Mouse (Mus musculus) right cerebral cortex, postnatal 36 days (tissue): Measurements from ENCODE around the gene Gm17359.
A peak's percentile ranks its signal among the peaks of the same experiment; 100 is the strongest.
"Not testable (repeated sequence)": the region's sequence is repeated elsewhere in the genome, so short reads cannot be mapped to it uniquely, and the experiment has no call there.

Experiments
- DNase-seq, 2 experiments: peaks; one replicate each; pipeline ENCODE4 v3.0.0; 2022; ENCODE audit warnings: low spot score in 2 of 2, mixed read lengths in 1 of 2

Gm17359 gene

GRCm38 (mm10) chr3:79415081-79415480 is 78.6 kb downstream of the Gm17359 start:
- DNase-seq: no peak

- no peak for DNase-seq
Measured at GRCm38 (mm10) chr3:79415929-79416328, 79.5 kb downstream of the Gm17359 start.

DNA sequence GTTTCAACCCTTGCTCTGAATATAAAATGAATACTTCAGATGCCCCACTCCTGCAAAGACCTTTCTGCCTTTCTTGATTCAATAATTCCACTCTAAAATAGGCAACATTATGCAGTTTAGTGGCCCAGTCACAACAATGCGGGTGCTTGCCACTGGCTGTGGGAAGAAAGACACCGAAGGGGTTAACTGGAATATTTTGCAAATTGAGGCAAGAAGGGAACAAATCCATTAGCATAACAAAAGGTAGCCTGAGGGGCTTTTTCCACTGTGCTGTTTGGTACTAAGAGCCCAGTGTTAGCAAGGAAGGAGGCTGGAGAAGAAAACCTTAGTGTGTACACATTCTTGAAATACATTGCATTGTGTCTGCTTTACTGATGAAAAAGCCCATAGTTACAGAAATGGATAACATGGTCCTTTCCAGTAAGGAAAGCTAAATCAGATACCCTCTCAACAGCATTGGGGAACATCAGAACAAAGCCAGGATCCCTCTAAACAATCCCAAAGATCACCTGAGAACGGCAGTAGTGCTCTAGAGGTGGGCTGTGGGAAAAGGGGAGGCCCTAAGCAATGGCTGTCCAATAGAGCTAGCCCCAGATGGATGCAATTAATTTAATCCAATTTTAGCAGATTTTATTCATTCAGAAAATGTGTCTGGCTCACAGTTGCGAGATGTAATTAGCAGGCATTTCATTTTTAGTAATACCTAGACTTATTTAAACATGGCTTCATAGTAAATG is 80.7 kb downstream of the Gm17359 start:
- DNase-seq: no peak

DNA sequence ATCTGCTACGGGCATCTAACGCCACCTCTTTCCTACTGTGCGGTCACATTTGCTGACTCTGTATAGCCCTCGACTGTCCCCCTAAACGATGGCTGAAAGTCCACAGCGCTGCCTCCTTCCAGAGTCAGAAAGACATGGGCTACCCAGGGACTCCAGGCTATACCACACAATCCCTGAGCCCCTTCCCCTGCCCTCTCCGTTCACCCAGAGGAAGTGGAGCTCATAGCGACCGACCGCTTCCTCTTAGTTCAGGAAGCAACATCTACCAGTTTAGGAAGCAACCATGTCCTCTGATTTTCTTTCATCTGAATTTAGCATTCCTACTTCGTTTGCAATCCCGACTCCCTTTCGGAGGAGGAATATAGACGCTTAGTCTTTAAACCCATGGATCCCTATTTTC is 82.5 kb downstream of the Gm17359 start:
- DNase-seq: no peak

DNA sequence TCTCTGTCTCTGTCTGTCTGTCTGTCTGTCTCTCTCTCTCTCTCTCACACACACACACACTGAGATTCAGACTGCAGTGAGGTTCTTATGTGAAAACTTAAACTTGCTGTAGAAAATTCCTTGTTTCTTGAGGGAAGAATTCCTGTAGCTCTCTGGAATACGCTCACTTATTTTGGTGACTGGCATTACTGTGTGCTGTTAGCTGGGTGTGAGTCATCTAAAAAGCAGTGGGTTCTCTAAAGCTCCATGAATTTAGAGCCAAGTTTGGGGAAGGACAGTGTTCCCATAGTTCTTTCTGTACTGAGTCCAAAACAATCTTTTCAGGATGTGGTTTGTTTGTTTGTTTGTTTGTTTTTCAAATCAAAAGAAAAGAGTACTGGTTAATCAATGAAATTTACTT is 89.0 kb downstream of the Gm17359 start:
- DNase-seq: no peak

DNA sequence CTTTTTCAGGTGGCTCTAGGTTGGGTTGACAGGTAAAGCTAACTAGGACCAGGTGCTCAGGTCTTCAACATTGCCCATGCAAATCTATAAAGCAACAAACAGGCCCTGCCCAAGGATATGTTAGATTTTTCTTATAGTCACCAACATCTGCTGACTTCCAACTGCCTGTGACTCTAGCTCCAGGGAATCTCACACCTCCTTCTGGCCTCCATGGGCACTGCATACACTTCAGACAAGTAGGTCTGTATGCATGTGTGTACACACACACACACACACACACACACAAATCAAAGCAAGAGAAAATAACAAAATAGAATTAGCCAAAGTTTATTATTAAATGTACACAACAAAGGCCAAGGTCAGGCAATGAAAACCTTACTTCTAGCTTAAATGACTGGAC is 97.1 kb downstream of the Gm17359 start:
- no peak for DNase-seq

DNA sequence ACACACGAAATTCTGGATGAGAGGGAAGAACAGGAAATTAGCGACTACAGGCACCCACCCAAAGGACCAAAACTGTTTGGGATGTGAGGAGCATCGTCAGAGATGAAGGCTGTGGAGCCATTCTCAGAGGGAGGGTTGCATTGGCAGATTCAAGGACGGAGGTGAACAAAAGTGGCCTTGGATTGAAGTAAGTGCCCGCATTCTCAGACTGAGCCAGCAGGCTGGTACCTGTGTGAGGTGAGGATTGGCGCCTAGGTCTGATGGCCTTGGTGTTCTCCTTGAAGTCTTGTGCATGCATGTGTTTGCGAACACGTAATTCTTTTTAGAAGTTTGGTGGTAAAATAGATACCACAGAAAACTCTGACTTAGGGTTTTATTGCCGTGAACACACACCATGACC is 98.0 kb downstream of the Gm17359 start:
- no peak for DNase-seq

- no peak for DNase-seq
Measured at GRCm38 (mm10) chr3:79434985-79435384, 98.5 kb downstream of the Gm17359 start.

DNA sequence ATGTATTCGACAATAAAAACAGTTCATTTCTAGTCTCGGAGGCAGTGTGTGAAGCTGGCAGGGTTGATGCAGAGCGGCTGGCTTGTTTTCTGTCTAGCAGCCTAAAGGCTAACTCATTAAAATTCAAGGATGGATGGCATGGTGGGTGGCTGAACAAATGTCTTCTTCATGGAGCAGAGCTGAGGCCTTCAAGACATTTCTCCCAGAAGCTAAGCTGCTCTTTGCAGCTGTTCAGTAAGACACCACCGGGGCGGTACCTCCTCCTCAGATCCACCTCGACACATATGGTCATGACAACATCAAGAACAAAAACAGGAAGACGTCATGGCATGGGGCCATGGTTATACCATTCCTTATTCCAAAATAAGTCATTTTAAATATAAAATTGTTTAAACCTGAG is 99.7 kb downstream of the Gm17359 start:
- peak; percentile 83 to 90 for DNase-seq

DNA sequence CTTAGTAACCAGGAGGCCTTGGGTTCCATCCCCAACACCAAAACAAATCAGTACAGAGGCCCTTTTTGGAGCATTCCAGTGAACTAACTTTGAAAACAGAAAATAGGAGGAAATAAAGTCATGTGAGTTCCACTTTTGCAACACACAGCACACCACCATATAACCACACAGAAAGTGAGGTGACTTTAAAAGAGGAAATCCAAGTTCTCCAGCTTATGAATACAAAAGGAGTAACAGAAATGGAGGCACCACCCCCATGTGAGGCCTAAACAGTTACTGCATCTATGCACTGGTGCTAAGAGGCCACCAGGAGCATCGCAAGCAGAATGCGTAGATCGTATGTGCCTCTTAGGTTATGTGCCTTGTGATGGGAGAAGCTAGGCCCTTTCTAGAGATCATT is 101.8 kb downstream of the Gm17359 start:
- no peak for DNase-seq

DNA sequence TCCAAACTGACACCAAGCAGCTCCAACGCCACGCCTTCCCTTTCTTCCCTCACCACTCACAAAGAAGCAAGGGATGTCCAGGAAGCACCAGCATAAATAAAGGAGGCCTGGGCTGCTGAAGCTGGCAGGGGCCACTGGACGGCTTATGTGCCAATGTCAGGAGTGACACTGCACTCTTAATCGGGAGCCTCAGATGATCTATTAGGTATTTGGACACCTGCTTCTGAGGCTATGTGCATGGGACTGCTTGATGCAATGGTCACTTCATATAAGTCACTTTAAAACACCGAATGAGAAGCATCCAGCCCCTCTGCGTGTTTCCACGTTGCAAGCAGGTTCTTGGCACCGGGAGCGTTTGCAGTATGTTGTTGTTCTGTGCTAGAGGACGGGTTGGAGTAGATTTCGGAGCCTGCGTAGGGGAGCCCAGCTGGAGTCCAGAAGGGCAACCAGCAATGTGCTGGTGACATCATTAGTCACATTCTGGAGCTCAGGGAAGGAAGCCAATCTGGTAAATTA is 104.6 kb downstream of the Gm17359 start:
- DNase-seq: peak in 1 of 2 experiments; percentile 27

- no peak for DNase-seq
Measured at GRCm38 (mm10) chr3:79443850-79444249, 107.4 kb downstream of the Gm17359 start.

DNA sequence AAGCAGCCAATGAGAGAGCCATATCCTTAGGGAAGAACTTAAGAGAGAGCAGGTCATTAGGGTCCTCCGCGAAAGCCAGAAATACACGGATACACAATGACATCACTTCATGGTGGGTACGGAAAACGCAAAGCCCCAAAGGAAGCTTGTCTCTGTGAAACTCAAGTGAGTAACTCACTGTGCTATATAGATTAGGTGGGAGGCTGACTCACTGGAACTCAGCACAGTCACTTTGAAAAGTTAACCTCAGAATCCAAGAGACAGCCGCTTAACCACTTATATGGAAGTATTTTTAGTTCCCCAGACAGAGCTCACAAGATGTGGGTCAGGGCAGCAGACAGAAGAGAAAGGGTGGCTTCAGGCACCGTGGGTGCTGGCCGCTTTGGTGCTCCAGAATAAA is 108.6 kb downstream of the Gm17359 start:
- no peak for DNase-seq

DNA sequence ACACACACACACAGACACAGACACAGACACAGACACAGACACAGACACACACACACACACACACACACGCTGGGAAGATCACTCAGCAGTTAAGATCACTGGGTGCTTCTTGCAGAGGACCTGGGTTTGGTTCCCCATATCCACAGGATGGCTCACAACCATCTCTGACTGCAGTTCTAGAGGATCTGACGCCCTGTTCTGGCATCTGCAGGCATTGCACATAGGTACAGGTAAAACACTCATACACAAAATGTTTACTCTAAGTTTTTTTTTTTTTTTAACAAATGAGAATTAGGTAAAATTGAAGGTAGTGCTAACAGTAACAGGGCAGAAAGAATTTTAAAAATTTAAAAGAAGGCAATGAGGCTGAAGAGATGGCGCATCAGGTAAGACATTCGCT is 109.7 kb downstream of the Gm17359 start:
- DNase-seq: no peak

- DNase-seq: not testable (repeated sequence)
Measured at GRCm38 (mm10) chr3:79446648-79447047, 110.2 kb downstream of the Gm17359 start.

DNA sequence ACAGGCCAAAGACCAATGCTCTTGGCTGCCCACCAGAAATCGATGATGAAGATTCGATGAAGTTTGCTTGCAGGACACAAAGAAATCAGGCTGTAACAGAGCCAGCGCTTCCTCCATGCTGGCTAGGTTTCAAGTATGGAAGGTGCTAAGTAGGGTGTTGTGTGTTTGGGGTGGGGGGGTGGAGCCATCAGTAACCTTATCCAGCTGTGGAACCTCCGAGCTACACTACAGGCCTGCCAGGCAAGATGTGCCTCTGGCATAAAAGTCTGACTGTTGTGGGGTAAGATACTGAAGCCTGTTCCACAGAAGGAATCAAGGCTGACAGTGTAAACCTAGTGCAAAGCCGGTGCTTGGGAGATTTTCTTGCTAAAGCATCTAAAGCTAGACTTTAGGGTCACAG is 112.0 kb downstream of the Gm17359 start:
- no peak for DNase-seq

DNA sequence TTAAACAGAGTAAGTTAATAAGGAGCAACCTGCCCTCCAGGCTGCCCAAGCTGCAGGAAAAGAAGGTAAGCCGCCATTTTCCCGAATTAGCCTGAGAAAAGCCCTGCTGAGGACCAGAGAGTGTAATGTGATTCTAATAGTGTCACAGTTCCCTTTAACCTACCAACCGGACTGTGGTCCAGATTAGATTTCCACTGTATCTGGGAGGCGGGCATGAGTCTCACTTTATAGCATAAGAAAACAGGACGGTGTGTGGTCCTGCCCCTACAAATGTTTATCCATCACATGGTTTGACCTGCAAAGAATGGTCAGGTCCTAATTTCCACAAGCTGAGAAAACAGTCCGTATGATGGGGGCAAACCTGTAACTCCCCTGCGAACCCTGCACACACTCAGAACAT is 112.9 kb downstream of the Gm17359 start:
- no peak for DNase-seq

DNA sequence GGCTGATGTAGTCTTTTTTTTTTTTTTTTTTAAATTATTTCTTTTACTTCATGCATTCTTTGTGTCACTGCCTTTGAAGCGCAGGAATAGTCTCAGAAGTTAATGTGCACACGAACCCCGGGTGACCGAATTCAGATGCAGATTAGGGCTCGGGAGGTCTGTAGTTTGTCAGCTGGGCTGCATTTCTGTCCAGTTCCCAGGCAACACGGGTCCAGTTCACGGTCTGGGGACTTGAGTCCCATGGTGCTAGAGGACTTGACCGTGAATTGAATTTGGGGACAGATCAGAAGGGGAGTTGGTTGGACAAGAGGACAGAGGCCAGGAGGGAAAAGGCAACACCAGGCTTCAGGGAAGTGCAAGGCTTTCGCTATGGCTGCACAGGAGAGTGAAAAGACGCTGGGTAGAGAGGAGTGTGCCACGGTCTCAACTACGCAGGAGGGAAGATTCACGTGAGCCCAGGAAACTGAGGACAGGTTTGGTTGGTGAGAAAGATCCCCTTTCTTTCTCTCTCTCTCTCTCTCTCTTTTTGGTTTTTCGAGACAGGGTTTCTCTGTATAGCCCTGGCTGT is 116.3 kb downstream of the Gm17359 start:
- DNase-seq: no peak

DNA sequence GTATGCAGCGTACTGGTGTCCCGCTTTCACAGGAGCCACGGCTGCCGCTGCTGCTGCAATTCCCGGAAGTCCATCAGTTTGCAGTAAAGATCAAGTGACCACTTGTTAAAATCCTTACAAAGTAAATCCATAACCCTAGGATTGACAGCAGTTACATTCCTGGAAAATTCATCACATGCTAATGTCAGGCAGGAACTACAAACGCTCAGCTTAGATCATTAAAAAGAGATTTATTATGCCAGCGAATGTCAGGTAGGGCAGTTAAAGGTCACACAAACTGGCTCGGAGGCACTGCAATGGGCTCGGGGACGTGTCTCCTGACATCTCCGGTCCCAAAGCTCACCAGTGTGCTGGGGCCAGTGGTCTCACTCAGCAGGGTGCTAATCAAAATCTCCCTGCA is 119.3 kb downstream of the Gm17359 start:
- no peak for DNase-seq

- DNase-seq: no peak
Measured at GRCm38 (mm10) chr3:79458651-79459275, 122.3 kb downstream of the Gm17359 start.

DNA sequence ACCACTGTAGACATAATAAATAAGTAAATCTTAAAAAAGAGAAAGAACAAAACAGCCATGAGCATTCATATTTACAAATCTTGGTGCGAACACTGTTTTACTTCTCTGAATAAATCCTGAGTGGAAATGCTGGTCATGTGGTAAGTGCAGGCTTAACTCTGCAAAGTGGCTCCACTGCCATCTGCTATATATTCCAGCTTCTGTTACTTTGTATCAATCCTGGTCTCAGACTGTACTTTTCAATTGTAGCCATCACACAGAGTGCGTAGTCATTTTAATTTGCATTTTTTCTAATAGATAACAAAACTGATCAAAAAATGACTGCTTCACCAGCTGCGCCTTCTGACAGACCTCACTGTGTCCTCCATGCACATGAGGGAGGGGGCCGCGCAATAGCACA is 133.0 kb downstream of the Gm17359 start:
- no peak for DNase-seq

DNA sequence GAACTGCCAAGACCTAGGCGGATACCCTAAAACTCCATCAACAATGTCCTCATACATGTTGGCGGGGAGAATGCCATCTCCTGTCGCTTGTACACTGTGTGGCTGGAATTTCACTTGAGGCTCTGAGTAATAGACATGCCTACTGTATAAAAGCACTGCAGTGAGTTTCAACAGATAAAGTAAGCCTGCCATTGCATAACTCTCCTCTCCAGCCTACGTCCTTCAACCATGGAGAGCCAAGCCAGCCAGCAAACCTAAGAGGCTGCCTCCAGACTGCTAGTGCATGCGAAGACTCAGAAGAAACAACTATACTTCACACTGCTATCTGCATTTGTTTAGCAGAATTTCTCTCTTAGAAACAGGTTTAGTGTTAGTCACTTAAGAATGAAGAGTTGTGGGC is 135.9 kb downstream of the Gm17359 start:
- DNase-seq: no peak

DNA sequence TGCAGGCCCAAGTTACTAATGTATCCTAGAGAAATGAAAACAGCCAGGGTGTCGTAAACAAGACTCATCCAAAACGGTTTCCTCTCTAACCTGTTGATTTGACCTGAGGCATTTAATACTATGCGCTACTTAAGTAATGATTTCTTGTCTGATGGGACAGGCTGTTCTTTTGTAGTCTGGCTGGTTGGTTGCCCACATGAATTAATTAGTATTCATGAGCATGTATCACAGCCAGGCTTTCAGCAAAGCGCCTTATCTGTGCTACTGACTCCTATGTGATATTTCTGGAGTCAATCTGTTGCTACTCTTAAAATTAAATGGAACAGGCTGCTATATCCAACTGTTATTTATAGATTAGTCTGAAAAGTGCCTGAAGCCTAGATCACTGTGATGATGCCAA is 138.4 kb downstream of the Gm17359 start:
- peak in 1 of 2 experiments; percentile 53 for DNase-seq
